28 mouse cellular contexts compared by ENCODE assay signal in genomic region chr4:123530976-123531375, GRCm38 (mm10).
"Had no signal": no experiment of that assay in that cellular context is flagged by ENCODE, and none has a peak within 500 bp of the region (broad histone marks: within the 10 kb centered on the region; RNA-seq: fewer than 3 reads in every experiment).

No protein-coding gene starts in this region.

- H3K9me3 ChIP-seq: heart, embryonic 13.5 days; heart, embryonic 15.5 days; hindbrain, embryonic 10.5 days; hindbrain, embryonic 12.5 days; hindbrain, embryonic 15.5 days; kidney, embryonic 15.5 days; limb, embryonic 13.5 days; limb, embryonic 15.5 days; liver, embryonic 12.5 days had no signal

- ATAC-seq: hindbrain, postnatal 0 days; intestine, embryonic 16.5 days; liver, embryonic 12.5 days had no signal

- H3K4me3 ChIP-seq: gastrocnemius, adult 2 months; heart, adult 2 months; heart, embryonic 13.5 days; heart, embryonic 15.5 days; hindbrain, embryonic 10.5 days; hindbrain, embryonic 12.5 days; hindbrain, embryonic 15.5 days; kidney, embryonic 15.5 days; limb, embryonic 13.5 days; limb, embryonic 15.5 days; liver, embryonic 12.5 days had no signal

- H3K27ac ChIP-seq: gastrocnemius, adult 2 months; heart, adult 2 months; heart, embryonic 13.5 days; heart, embryonic 15.5 days; hindbrain, embryonic 10.5 days; hindbrain, embryonic 12.5 days; hindbrain, embryonic 15.5 days; hindbrain, postnatal 0 days; kidney, embryonic 15.5 days; kidney, postnatal 0 days; limb, embryonic 13.5 days; limb, embryonic 15.5 days; liver, embryonic 12.5 days; liver, embryonic 14.5 days had no signal

- DNase-seq: gastrocnemius, adult 2 months; gastrocnemius, postnatal 10 days; gastrocnemius, postnatal 25 days; heart, adult 2 months; heart, postnatal 14 days; heart, postnatal 4 days; kidney, adult 11 months; kidney, adult 2 months; kidney, adult 9 months; kidney, postnatal 14 days; kidney, postnatal 36 days; layer of hippocampus, adult 9-11 months; layer of hippocampus, postnatal 36 days; left cerebral cortex, postnatal 4 days had no signal

- H3K4me2 ChIP-seq: heart, embryonic 11.5 days; heart, embryonic 13.5 days; heart, embryonic 15.5 days; hindbrain, embryonic 12.5 days; hindbrain, embryonic 15.5 days; kidney, embryonic 15.5 days; limb, embryonic 13.5 days; limb, embryonic 15.5 days; liver, embryonic 12.5 days had no signal

- H3K36me3 ChIP-seq: heart, embryonic 15.5 days; hindbrain, embryonic 12.5 days; hindbrain, embryonic 15.5 days; limb, embryonic 13.5 days; limb, embryonic 15.5 days had no signal

- H3K9ac ChIP-seq: heart, embryonic 13.5 days; heart, embryonic 15.5 days; hindbrain, embryonic 12.5 days; hindbrain, embryonic 15.5 days; kidney, embryonic 15.5 days; limb, embryonic 13.5 days; limb, embryonic 15.5 days; liver, embryonic 12.5 days; liver, embryonic 14.5 days had no signal

- H3K27me3 ChIP-seq: heart, embryonic 13.5 days; heart, embryonic 15.5 days; hindbrain, embryonic 12.5 days; hindbrain, embryonic 15.5 days; kidney, embryonic 15.5 days; limb, embryonic 13.5 days; limb, embryonic 15.5 days; liver, embryonic 12.5 days had no signal
